Mouse (Mus musculus) heart, postnatal 0 days (tissue): ENCODE data around the gene Epb41l4b.

Source experiments
- CTCF ChIP-seq: IDR thresholded peaks from 2 replicates; pipeline ENCODE4 v1.5.1; 2016; ENCODE audit warnings: antibody characterized with exemption, control low read depth, low read depth
- EP300 ChIP-seq: IDR thresholded peaks from 2 replicates; pipeline ENCODE4 v1.6.1; 2016; ENCODE audit warnings: antibody characterized with exemption, low read depth

DNA sequence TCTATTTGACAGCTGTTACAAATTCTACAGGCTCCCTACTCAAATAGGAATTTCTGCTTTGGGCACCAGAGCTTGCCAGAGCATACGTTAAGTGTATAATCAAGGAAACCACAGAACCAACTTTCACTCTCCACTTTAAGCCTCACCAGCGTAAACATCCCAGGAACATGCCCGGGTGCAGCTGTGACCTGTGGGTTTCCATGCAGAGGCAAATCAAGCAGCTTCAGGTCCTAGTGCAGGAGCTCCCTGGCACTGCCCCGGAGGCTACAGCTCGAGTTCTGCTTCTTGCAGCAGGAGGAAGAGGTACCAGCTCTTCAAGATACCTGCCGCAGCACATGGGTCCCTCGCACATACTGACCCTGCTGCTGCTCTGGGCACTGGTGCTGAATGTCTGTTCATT is 74.8 kb downstream of the Epb41l4b start:
- TF ChIP-seq CTCF (no peak), EP300 (no peak)
